Comparison of ENCODE assay signal across 7 mouse cellular contexts in genomic region chr2:31381292-31381846, GRCm38 (mm10).
A peak's percentile ranks its signal among the peaks of the same experiment; 100 is the strongest.
DNase-seq lines count a peak whose midpoint lies in the region; ATAC-seq lines count a peak whose summit lies in the region.

No protein-coding gene starts in this region.

- DNase-seq in ES-CJ7 (ENCODE audit: low read depth, low spot score) (peak; percentile 76), WW6 (ENCODE audit: low read depth, low spot score) (peak; percentile 34)
- DNase-seq in layer of hippocampus, adult 11-12 months (ENCODE audit: low spot score): peak; percentile 33
- DNase-seq in lung, postnatal 14 days: peak; percentile 48
- peak; percentile 47 to 67 for DNase-seq in right cerebral cortex, adult 2 months (ENCODE audit: low spot score in 2 of 2)

- peak; percentile 62 for ATAC-seq in common myeloid progenitor, adult 5-6 weeks (replicated peaks; ENCODE audit: low read depth, poor library complexity, severe bottlenecking)
- peak; percentile 53 to 55; a peak in 2 of 4 replicates for ATAC-seq in hematopoietic stem cell, adult 5-6 weeks (replicated peaks in 1 of 2; ENCODE audit: insufficient read depth in 1 of 2, low FRiP score in 2 of 2, low TSS enrichment in 1 of 2, low read depth in 1 of 2, poor library complexity in 2 of 2, severe bottlenecking in 2 of 2)

Comparison
In these comparisons a context has a peak if more than half of its experiments do, and no peak if none do; other contexts are left out.
1. Peak in every context shown above with its lines: DNase-seq and ATAC-seq.